Mouse (Mus musculus) liver, embryonic 14.5 days (tissue): ENCODE results near the gene Dennd2a.

ENCODE experiments used
- CTCF ChIP-seq: IDR thresholded peaks from 2 replicates; pipeline ENCODE4 v1.5.1; 2016; ENCODE audit warnings: antibody characterized with exemption, low read depth, control low read depth
- EP300 ChIP-seq: IDR thresholded peaks from 2 replicates; pipeline ENCODE4 v1.6.1; 2016; ENCODE audit warnings: antibody characterized with exemption, low read depth

DNA sequence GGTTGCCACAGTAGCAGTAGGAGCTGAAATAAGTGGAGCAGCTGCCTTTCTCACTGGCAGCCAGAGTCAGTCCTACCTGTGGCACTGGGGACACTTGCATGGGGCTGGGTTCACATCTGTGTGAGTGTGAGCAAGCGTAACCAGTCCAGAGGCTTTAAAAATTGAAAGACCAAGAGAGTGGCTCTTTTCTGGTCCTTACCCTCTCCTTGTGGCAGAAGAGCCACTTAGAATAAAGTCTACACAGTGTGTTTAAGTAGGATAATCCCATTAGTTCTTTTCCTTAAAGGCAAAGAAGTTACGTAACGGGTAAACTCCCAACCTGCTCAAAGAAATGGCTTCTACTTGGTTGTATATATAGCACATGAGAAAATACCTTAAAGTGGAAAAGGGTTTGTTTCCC is 43.2 kb upstream of the Dennd2a start:
- TF ChIP-seq CTCF: no peak
- TF ChIP-seq EP300: no peak
